Mouse (Mus musculus) forebrain, embryonic 14.5 days (tissue): ENCODE measurements around the gene Cd276. TPM values are rescaled to one million over a fixed set of nuclear protein-coding genes. Genes with fewer than 3 reads are reported as not detected.
A peak's percentile ranks its signal among the peaks of the same experiment; 100 is the strongest.
"Not testable (repeated sequence)": the region's sequence is repeated elsewhere in the genome, so short reads cannot be mapped to it uniquely, and the experiment has no call there.

Experiments
- ATAC-seq: fragments of 200-750 bp; cut with Nextera tagmentation; 2 replicates; pipeline ENCODE4 v1.8.0; 2017; ENCODE audit warnings: mild to moderate bottlenecking, moderate library complexity
- DNase-seq: peaks from one replicate; pipeline ENCODE4 v3.0.0-alpha.2; 2015; ENCODE audit warnings: low spot score
- H3K27ac ChIP-seq: fragments of 300-500 bp; sonication (generic); 2 replicates; pipeline ENCODE4 v1.5.1; 2014; ENCODE audit warnings: low read depth, mild to moderate bottlenecking, control low read depth, low read length, moderate library complexity
- H3K27me3 ChIP-seq: fragments of 300-500 bp; sonication (generic); replicated peaks from 2 replicates; pipeline ENCODE4 v1.6.1; 2014; ENCODE audit warnings: low read length, control low read depth, mixed read lengths; ENCODE audit not compliant: control insufficient read depth, insufficient read depth
- H3K36me3 ChIP-seq: fragments of 300-500 bp; sonication (generic); 2 replicates; pipeline ENCODE4 v1.6.1; 2014; ENCODE audit warnings: low read length, control low read depth; ENCODE audit not compliant: control insufficient read depth, insufficient read depth
- H3K4me1 ChIP-seq: fragments of 300-500 bp; sonication (generic); 2 replicates; pipeline ENCODE4 v1.6.1; 2014; ENCODE audit warnings: antibody characterized with exemption, low read length, control low read depth; ENCODE audit not compliant: control insufficient read depth, insufficient read depth
- H3K4me2 ChIP-seq: fragments of 300-500 bp; sonication (generic); 2 replicates; pipeline ENCODE4 v1.6.1; 2014; ENCODE audit warnings: mild to moderate bottlenecking, control low read depth, low read length
- H3K4me3 ChIP-seq: fragments of 300-500 bp; sonication (generic); 2 replicates; pipeline ENCODE4 v1.5.1; 2014; ENCODE audit warnings: low read depth, low read length, control low read depth
- H3K9ac ChIP-seq: fragments of 300-500 bp; sonication (generic); 2 replicates; pipeline ENCODE4 v1.6.1; 2014; ENCODE audit warnings: mild to moderate bottlenecking, low read length, control low read depth, moderate library complexity
- H3K9me3 ChIP-seq: fragments of 300-500 bp; sonication (generic); replicated peaks from 2 replicates; pipeline ENCODE4 v1.6.1; 2016; ENCODE audit warnings: low read length, control low read depth, mixed read lengths; ENCODE audit not compliant: control insufficient read depth
- whole genome bisulfite sequencing: fragments of 180-500 bp; shearing (Covaris S2); extraction: QIAGEN DNeasy Blood & Tissue Kit; methylation state at CpG from one replicate; pipeline ENCODE4 v1.1.7; 2014; 5-methylcytosine and 5-hydroxymethylcytosine counted together
- polyA plus RNA-seq: library from polyadenylated mRNA; unstranded; fragments of >200 nt; fragmentation: Nextera tagmentation; extraction: Ambion mirVana; gene quantifications from 2 replicates; pipeline ENCODE4 v1.2.1, GENCODE M21; 2014

Gene Cd276
- polyA plus RNA-seq, 1 experiment from 2014 or later = 24.6 TPM

DNA sequence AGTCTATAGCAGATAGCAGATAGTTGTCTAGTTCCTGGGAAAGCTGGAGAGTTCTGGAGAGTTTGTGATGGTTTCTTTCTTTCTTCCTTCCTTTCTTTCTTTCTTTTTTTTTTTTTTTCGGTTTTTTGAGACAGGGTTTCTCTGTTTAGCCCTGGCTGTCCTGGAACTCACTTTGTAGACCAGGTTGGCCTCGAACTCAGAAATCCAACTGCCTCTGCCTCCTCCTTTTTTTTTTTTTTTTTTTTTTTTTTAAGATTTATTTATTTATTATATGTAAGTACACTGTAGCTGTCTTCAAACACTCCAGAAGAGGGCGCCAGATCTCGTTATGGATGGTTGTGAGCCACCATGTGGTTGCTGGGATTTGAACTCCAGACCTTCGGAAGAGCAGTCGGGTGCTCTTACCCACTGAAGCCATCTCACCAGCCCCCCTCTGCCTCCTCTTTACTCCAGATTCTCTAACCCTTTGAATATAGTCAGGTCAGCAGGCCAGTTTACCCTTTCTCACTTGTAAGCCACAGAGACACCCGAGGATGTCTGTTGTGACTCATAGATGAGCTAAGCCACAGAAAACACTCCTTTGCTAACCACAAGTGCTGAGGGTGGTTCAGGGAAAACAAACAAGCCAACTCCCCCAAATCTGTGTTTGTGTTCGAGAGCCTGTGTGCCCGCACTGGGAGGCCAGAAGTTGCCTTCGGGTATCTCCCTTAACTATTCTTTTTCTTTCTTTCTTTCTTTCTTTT lies 25.4 kb upstream of the Cd276 start:
- H3K4me3 ChIP-seq, H3K9me3 ChIP-seq: not testable (repeated sequence)
- WGBS = 76% methylated on average over 10 of the region's 10 CpGs

DNA sequence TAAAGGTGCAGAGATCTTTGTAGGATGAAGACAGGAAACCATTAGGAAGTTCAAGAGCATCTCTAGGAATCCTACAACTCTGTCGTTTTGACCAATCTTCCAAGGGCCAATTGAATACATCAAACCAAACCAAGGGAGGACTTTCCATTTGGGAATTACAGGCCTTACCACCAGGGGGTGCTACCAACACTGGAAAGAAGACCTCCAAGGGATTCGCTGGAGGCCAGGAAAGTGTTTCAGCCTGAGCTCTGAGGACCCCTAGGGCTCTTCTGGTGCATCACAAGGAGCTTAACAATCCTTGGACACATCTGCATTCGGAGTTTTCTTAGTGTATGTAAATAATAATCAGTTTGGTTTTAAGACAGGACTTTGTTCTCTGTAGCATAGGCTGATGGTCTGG lies 23.4 kb upstream of the Cd276 start:
- Histone ChIP-seq H3K36me3 (no peaks in the 10 kb centered on the region), H3K27me3 (no peaks in the 10 kb centered on the region), H3K4me3 (no peak overlapping the region), H3K4me2 (no peak overlapping the region), H3K9me3 (no peaks in the 10 kb centered on the region), H3K27ac (no peak overlapping the region), H3K9ac (no peak overlapping the region), H3K4me1 (peaks cover 5% of the 10 kb centered on the region)
- no peak for ATAC-seq
- DNase-seq = peak; percentile 88
- 25% methylated on average over 3 of the region's 3 CpGs for WGBS

More for the DNA sequence above, 25.4 kb upstream of the Cd276 start:
- not testable (repeated sequence) for H3K27me3 ChIP-seq, H3K27ac ChIP-seq, ATAC-seq, H3K4me1 ChIP-seq, H3K36me3 ChIP-seq, H3K4me2 ChIP-seq, DNase-seq, H3K9ac ChIP-seq

DNA sequence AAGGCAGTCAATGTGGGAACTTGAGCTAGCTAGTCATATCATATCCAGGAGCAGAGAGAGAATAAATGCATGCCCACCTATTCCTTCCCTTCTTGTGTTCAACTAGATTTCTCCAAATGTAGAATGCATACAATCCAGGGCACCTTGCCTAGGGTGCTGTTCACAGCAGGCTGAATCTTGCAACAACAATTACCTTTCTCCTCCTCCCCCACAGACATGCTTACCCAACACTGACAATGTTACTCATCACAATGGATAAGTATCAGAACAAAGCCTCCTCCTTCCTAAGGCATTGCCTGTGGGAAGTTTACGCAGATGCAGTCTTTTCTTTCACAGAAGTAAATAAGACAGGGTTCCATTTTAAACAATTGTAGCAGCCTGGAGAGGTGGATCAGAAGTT lies 15.8 kb upstream of the Cd276 start:
- 75% methylated on average over 1 of the region's 1 CpGs for WGBS
- DNase-seq (no peak), ATAC-seq (no peak)
- no peaks in the 10 kb centered on the region for H3K27me3 ChIP-seq
- H3K36me3 ChIP-seq = no peaks in the 10 kb centered on the region
- no peaks in the 10 kb centered on the region for H3K4me1 ChIP-seq
- H3K4me3 ChIP-seq = no peak overlapping the region
- H3K9ac ChIP-seq = no peak overlapping the region
- H3K27ac ChIP-seq = no peak overlapping the region
- no peak overlapping the region for H3K4me2 ChIP-seq
- H3K9me3 ChIP-seq = no peaks in the 10 kb centered on the region

DNA sequence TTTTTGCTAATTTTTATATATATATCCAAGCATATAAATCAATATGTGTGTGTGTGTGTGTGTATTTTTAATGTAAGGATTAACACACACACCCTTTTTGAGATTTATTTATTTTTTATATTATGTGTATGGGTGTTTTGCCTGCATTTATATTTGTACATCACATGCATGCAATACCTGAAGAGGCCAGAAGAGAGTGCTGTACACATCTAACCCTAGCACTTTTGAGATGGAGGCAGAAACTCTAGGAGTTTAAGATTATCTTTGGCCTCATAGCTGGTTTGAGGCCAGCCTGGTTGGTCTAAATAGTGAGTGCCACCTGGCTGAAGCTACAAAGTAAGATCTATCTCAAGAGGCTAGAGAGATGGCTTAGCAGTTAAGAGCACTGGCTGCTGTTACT lies 12.4 kb upstream of the Cd276 start:
- Histone ChIP-seq H3K4me3 (no peak overlapping the region), H3K9me3 (no peaks in the 10 kb centered on the region), H3K4me1 (no peaks in the 10 kb centered on the region), H3K9ac (no peak overlapping the region), H3K27me3 (no peaks in the 10 kb centered on the region), H3K36me3 (no peaks in the 10 kb centered on the region), H3K27ac (no peak overlapping the region), H3K4me2 (no peak overlapping the region)
- ATAC-seq (no peak), DNase-seq (peak; percentile 46)

DNA sequence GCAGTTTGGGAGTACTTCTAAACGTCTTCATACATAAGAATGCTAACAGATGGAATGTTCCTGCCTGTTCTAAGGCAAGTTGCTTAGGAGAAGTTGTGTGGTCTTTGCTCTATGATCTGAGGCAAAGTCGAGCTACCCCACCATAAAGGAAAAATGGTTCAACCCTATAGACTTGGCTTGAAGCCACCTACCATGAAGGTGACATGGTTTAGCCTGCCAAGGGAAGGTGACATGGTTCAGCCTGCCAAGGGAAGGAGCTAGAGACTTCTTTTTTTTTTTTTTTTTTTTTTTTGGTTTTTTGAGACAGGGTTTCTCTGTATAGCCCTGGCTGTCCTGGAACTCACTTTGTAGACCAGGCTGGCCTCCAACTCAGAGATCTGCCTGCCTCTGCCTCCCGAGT lies 10.7 kb upstream of the Cd276 start:
- not testable (repeated sequence) for H3K9me3 ChIP-seq, H3K27me3 ChIP-seq, H3K4me1 ChIP-seq, ATAC-seq, H3K4me2 ChIP-seq, H3K4me3 ChIP-seq, H3K36me3 ChIP-seq, DNase-seq, H3K9ac ChIP-seq, H3K27ac ChIP-seq
- WGBS = 72% methylated on average over 3 of the region's 3 CpGs

DNA sequence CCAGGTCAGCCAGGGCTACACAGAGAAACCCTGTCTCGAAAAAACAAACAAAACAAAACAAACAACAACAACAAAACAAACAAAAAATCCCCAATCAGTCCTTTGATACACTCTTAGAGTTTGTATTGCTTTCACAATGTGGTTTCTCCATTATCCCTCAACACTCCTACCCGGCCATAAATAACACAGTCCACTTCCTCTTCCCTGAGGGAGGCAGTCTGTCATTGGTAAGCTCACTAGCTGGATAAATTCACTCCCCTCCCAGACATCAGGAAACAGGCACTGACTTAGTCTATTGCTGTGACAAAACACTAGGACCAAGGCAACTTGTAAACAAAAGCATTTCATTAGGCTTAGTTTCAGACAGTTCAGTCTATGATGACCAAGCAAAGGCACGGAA lies 5.0 kb upstream of the Cd276 start:
- peaks cover 6% of the 10 kb centered on the region; the same call in 1 of the 2 replicates for H3K4me1 ChIP-seq
- ATAC-seq = no peak
- DNase-seq = no peak
- no peak overlapping the region for H3K27ac ChIP-seq
- no peaks in the 10 kb centered on the region for H3K9me3 ChIP-seq
- 69% methylated on average over 3 of the region's 3 CpGs for WGBS
- H3K9ac ChIP-seq = no peak overlapping the region
- no peak overlapping the region for H3K4me3 ChIP-seq
- no peaks in the 10 kb centered on the region for H3K27me3 ChIP-seq
- H3K4me2 ChIP-seq = no peak overlapping the region
- no peaks in the 10 kb centered on the region for H3K36me3 ChIP-seq

DNA sequence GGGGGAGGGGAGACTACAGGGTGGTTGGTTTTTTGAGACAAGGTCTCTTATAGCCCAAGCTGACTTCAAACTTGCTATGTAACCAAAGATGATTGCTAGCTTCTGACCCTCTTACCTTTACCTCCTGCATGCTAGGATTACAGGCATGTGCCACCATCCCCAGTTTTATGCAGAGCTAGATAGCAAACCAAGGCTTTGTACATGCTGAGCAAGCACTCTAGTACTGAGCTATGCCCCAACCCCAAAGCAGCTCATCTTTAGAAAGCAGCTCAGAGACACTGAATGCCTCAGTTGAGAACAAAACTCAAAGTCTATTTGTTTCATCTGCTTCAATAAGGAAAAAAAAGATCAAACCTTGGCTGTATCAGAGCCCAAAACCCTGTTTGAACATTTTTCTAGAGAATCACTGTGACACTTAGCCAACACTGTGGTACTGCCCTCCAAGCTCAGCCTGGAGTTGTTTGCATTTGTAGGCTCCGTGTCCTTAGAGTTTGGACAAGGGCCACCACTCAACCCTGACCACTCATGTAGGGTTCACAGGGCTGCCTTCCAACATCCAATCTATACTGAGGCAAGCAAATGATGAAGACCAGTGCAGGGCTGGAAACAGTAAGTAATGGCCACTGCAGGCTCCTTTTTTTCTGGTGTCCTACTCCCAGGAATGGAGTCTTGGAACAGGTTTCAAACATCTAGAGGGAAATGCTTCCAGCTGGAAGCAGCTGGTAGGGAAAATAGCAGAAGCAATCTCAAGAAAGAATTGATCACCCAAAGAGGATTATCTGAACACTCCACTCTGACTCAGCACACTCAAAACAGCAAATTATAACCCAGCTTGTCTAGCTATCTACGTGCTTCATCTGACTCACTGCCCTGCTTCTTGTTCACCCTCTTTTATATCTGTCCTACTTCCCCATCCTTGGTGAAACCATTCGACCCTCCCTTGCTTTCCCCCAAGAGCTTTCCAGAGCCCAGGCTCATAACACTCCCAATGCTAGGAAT lies 2.5 kb upstream of the Cd276 start:
- Histone ChIP-seq H3K27ac (no peak overlapping the region), H3K9me3 (no peaks in the 10 kb centered on the region), H3K27me3 (no peaks in the 10 kb centered on the region), H3K36me3 (no peaks in the 10 kb centered on the region), H3K9ac (no peak overlapping the region), H3K4me3 (no peak overlapping the region), H3K4me2 (no peak overlapping the region), H3K4me1 (peaks cover 20% of the 10 kb centered on the region)
- 90% methylated on average over 3 of the region's 3 CpGs for WGBS
- DNase-seq (no peak), ATAC-seq (no peak)

DNA sequence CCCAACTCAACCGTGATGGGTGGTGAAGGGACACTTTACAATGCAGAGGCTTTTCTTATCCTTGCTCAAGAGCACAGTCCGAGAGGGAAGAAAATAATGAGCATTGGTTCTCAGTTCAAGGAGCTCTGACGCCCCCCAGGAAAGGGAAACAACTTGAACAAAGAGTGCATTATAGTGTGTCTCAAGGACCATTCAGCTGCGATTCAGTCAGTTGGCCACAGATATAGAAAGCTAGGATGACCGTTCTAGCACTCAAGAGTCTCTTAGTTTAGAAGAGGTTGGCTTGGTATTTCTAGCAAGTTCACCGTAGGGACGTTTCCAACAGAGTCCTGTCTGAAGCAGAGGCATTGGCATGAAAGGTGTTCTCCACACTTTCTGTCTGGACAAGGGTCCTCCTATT lies 1.4 kb upstream of the Cd276 start:
- Histone ChIP-seq H3K27me3 (no peaks in the 10 kb centered on the region), H3K4me3 (no peak overlapping the region), H3K9me3 (no peaks in the 10 kb centered on the region), H3K27ac (no peak overlapping the region), H3K36me3 (no peaks in the 10 kb centered on the region), H3K4me2 (no peak overlapping the region), H3K9ac (no peak overlapping the region), H3K4me1 (peaks cover 20% of the 10 kb centered on the region)
- DNase-seq (no peak), ATAC-seq (no peak)
- WGBS = 44% methylated on average over 7 of the region's 7 CpGs
